Mouse (Mus musculus) adipocyte (in vitro differentiated cells): ENCODE data around the gene Pofut1.

Source experiments
- DNase-seq: peaks from one replicate; pipeline ENCODE4 v3.0.0-alpha.2; 2016; ENCODE audit warnings: low spot score

The Pofut1 gene

GRCm38 (mm10) chr2:153241250-153242014 is at the start of gene Pofut1, which contains the start of gene Plagl2:
TSS of gene Pofut1 (plus strand) at chr2:153241533.
TSS of gene Plagl2 (minus strand) at chr2:153241426.
- peak; percentile 87 for DNase-seq

GRCm38 (mm10) chr2:153194255-153194654 is 47.1 kb upstream of the Pofut1 start:
- no peak for DNase-seq

- DNase-seq = no peak
Measured at GRCm38 (mm10) chr2:153198485-153198884, 42.8 kb upstream of the Pofut1 start.

GRCm38 (mm10) chr2:153199114-153199513 is 42.2 kb upstream of the Pofut1 start:
- DNase-seq = no peak

- no peak for DNase-seq
Measured at GRCm38 (mm10) chr2:153202766-153203165, 38.6 kb upstream of the Pofut1 start.

GRCm38 (mm10) chr2:153208149-153208548 is 33.2 kb upstream of the Pofut1 start:
- no peak for DNase-seq

- DNase-seq = no peak
Measured at GRCm38 (mm10) chr2:153209286-153209685, 32.0 kb upstream of the Pofut1 start.

- no peak for DNase-seq
Measured at GRCm38 (mm10) chr2:153211451-153211850, 29.9 kb upstream of the Pofut1 start.

- DNase-seq = no peak
Measured at GRCm38 (mm10) chr2:153213351-153213750, 28.0 kb upstream of the Pofut1 start.

GRCm38 (mm10) chr2:153214771-153215259 is 26.5 kb upstream of the Pofut1 start:
- no peak for DNase-seq

- no peak for DNase-seq
Measured at GRCm38 (mm10) chr2:153215421-153215820, 25.9 kb upstream of the Pofut1 start.

- no peak for DNase-seq
Measured at GRCm38 (mm10) chr2:153217826-153218340, 23.4 kb upstream of the Pofut1 start.

GRCm38 (mm10) chr2:153218516-153218915 is 22.8 kb upstream of the Pofut1 start:
- no peak for DNase-seq

GRCm38 (mm10) chr2:153221620-153222019 is 19.7 kb upstream of the Pofut1 start:
- DNase-seq = no peak

- DNase-seq = no peak
Measured at GRCm38 (mm10) chr2:153222130-153222529, 19.2 kb upstream of the Pofut1 start.

- DNase-seq = no peak
Measured at GRCm38 (mm10) chr2:153222566-153222965, 18.8 kb upstream of the Pofut1 start.

- no peak for DNase-seq
Measured at GRCm38 (mm10) chr2:153224946-153225594, 16.3 kb upstream of the Pofut1 start, which contains the start of gene Tspyl3. TSS of gene Tspyl3 (minus strand) at chr2:153225441.

- no peak for DNase-seq
Measured at GRCm38 (mm10) chr2:153225595-153225953, 15.8 kb upstream of the Pofut1 start.

GRCm38 (mm10) chr2:153227959-153228358 is 13.4 kb upstream of the Pofut1 start:
- no peak for DNase-seq

GRCm38 (mm10) chr2:153228523-153228922 is 12.8 kb upstream of the Pofut1 start:
- DNase-seq = no peak

- peak; percentile 46 for DNase-seq
Measured at GRCm38 (mm10) chr2:153237193-153237592, 4.1 kb upstream of the Pofut1 start.

- no peak for DNase-seq
Measured at GRCm38 (mm10) chr2:153237891-153238290, 3.4 kb upstream of the Pofut1 start.

- no peak for DNase-seq
Measured at GRCm38 (mm10) chr2:153238406-153238805, 2.9 kb upstream of the Pofut1 start.
